Mouse (Mus musculus): ENCODE measurements around the gene Tmem88.

DNA sequence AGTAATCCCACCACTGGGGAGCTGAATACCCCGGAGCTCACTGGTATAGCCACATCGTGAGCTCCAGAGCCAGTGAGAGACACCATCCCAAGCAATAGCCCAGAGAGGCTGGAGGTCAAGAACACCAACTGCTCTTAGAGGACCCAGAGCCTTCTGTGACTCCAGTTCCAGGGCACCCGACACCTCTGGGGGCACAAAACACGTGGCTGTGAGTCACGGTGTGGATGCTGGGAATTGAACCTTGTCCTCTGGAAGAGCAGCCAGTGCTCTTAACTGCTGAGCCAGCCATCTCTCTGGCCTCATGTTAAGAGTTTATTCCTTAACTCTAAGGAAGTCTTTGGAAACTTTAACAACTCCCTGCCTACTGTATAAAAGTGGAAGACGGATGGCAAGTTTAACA is 13.1 kb downstream of the Tmem88 start:
- TF ChIP-seq POLR2A (IDR thresholded peaks at IDR 0.05; ENCODE audit: low read depth, low read length) = no peak
- TF ChIP-seq CTCF (IDR thresholded peaks at IDR 0.05; ENCODE audit: extremely low read depth, insufficient read length, insufficient replicate concordance, low read depth, low read length) = no peak

All from small intestine, adult 2 months (tissue).